Mouse (Mus musculus) hematopoietic multipotent progenitor cell, adult 10-12 weeks (in vitro differentiated cells): ENCODE data around the gene AI182371. TPM values are rescaled to one million over a fixed set of nuclear protein-coding genes. Genes with fewer than 3 reads are reported as not detected.

Experiments
- polyA plus RNA-seq: library from polyadenylated mRNA; stranded (reverse); fragments of >175 nt; gene quantifications from 2 replicates; pipeline ENCODE4 v1.2.3, GENCODE M21; 2012; ENCODE audit warnings: low replicate concordance

Gene AI182371
- 0.39 TPM in 1 of 2 replicates, not detected in the other for polyA plus RNA-seq

DNA sequence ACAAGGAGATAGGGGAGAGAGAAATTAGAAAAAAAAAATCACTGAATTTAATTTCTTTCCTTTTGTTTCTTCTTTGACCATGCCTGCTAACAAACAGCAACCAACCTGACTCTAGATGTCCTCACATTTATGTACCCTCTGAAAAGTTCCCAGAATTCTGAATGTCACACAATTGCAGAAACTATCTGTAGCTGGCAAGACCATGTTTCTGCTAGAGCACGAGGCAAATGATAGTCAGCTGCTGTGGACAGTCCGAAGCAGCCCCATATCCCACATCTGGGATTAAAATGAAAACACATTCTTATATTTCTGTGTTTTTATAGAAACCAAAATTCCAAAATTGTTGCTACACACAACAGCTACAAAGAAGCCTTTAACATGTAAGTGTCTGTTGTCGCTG lies at the start of gene AI182371:
Gene AI182371 (minus strand): TSS at position 101 of the 400 bp plus-strand sequence.

DNA sequence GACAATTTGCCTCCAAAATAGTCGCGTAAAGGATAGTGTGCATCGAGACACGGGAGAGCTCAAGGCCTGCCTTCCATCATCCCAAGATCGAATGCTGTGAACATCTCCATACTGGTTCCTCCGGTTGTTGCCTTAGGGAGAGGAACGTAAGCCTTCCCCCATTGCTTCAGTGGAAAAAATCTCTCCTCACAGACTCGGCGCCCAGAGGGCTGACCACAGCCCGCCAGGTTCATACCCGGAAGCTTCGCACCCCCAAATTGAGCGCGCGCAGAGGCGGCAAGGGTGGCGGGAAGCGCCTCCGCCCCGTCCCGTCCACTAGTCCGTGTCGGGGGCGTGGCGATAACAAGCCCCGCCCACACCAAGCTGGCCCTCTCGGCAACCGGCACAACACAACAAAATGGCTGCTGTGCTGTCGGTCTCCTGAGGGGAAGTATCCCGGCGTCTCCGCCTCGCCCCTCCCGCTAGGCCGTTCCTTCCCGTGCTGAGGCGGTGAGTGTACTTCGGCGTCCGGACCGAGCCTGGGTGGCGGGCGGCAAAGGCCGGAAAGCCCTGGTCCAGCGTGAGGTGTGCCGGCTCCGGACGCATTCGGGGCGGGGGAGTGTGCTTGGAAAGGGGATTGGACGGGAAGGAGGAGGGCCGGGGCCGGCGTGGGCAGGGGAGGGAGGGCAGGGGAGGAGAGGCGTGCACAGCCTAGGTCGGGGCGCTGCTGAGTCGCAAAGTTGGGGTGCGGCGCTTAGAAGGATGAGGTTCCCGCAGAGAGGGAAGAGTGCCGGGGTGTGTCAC lies 8.0 kb upstream of the AI182371 start, which contains the start of gene Cntrl:
Gene Cntrl (plus strand): TSS at position 352 of the 783 bp plus-strand sequence.

DNA sequence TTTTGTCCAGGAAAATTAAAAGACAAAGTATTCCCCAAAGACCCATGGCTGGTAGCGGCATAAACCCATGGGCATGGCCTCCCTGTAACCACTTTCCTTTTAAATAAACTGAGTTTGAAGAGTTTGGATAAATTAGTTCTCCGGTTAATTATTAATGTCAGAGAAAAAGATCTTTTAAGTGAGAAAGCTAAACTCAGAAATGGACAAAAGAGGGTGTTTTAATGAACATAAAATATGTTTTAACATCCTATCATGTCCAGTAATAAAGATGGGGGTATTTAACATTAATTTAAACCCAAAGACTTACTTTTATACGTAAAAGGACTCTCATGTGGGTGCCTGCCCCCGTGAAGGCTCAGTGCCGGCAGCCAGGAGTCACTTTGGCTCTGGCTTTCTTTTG lies 40.0 kb downstream of the AI182371 start, which contains the start of gene Hc:
Gene Hc (minus strand): TSS at position 101 of the 400 bp plus-strand sequence.

Other genes with a start within 250 kb of the AI182371 start
- gene Cutal, start 227.1 kb downstream of the AI182371 start, polyA plus RNA-seq, result not detected in 2 replicates
- 5.7 and 6.0 TPM in 2 replicates for gene Psmd5, start 226.6 kb downstream of the AI182371 start, polyA plus RNA-seq
- gene Phf19, start 187.5 kb downstream of the AI182371 start, polyA plus RNA-seq, result 5.5 and 7.2 TPM in 2 replicates
- gene Traf1, start 139.8 kb downstream of the AI182371 start, polyA plus RNA-seq, result 30.1 and 31.4 TPM in 2 replicates
- gene Hc, start 40.1 kb downstream of the AI182371 start, polyA plus RNA-seq, result not detected in 2 replicates
- gene Cntrl, start 7.9 kb upstream of the AI182371 start, polyA plus RNA-seq, result 22.8 and 29.2 TPM in 2 replicates
- gene Rab14, start 99.6 kb upstream of the AI182371 start, polyA plus RNA-seq, result 890 and 3,350 TPM in 2 replicates
- 58.4 and 85.3 TPM in 2 replicates for gene Gsn, start 154.8 kb upstream of the AI182371 start, polyA plus RNA-seq
- 25.3 and 56.7 TPM in 2 replicates for gene Stom, start 235.4 kb upstream of the AI182371 start, polyA plus RNA-seq